Mouse (Mus musculus): ENCODE results near the gene Chadl.
"Not testable (repeated sequence)": the region's sequence is repeated elsewhere in the genome, so short reads cannot be mapped to it uniquely, and the experiment has no call there.

The Chadl gene

DNA sequence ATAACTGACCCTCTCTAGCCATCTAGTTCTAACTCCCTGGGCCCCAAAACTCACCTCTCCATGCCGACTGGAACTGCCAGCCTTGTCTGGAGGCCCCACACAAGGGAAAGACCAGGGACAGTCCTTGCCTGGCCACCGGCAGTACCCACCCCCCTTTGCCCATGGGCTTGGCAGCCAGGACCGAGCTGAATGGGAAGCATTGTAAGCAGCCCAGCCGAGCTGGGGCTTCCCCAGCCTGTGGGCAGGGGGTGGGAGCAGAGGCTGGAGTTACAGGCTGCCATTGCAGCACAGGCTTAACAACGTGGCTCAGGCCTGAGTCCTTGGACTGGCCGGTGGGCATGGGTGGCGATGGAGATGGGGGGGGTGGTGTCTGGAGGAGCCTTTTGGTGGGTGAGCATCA, at the start of gene Chadl:
Chadl (minus strand) TSS at position 113 of the 400 bp plus-strand sequence.
- no peak for DNase-seq

GRCm38 (mm10) chr15:81745601-81746114, 48.6 kb upstream of the Chadl start:
- peak; percentile 67 to 68 for DNase-seq

DNA sequence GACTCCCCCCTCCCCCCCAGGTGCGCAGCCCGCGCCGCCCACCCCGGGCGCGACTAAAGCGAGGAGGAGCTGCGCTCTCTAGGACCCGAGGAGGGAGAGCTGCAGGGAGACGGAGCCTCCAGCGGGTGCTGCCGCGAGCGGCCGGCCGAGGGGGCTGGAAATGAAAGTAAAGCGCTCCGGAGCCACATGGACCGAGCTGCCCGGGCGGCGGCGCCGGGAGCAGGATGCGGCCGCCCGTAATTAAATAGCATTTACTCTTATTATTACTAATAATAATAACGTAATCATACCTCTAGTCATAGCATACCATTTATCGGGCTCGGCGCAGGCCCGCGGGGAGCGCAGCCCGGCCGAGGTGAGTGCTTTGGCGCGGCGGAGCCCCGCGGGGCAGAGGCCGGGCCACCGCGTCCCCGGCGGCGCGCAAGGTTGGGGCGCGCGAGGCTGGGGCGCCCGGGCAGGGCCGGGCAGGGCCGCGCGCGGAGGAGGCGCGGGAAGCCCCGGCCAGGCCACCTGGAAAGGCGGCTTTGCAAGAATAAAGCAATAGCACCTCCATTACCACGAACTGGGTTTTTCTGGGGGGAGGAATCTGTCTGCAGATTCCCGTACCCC, 48.0 kb upstream of the Chadl start, which contains the start of the genes Zc3h7b and Rangap1:
Zc3h7b (plus strand) TSS at position 66 of the 609 bp plus-strand sequence.
Rangap1 (minus strand) TSS at position 539 of the 609 bp plus-strand sequence.
- DNase-seq = peak; percentile 72 to 74

DNA sequence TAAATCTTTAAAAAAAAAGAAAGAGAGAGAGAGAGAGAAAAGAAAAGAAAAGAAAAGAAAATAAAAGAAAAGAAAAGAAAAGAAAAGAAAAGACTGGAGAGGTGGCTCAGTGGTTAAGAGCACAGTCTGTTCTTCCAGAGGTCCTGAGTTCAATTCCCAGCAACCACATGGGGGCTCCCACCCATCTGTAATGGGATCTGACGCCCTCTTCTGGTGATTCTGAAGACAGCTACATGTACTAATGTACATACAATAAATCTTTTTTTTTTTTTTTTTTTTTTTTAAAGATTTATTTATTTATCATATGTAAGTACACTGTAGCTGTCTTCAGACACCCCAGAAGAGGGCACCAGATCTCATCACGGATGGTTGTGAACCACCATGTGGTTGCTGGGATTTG, 45.3 kb upstream of the Chadl start:
- peak; percentile 9 to 29 for DNase-seq

GRCm38 (mm10) chr15:81739924-81740323, 42.8 kb upstream of the Chadl start:
- no peak for DNase-seq

DNA sequence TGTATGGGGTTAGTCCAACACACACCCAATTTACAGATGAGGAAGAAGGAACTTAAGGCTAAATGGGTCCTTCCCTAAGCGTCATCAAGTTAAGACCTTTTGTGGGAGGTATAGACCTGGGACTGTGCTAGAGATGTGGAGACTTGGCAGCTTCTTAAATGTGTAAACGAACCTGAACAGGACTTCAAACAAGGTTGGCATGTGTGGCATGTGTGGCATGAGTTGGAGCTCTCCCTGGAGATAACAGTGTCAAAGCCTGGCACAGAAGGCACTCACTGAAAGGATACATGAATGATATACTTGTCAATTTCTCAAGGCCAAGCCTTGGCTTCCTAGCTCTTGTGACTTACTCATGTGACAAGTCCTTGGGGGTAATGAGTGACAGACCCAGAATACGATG, 42.2 kb upstream of the Chadl start:
- no peak for DNase-seq

DNA sequence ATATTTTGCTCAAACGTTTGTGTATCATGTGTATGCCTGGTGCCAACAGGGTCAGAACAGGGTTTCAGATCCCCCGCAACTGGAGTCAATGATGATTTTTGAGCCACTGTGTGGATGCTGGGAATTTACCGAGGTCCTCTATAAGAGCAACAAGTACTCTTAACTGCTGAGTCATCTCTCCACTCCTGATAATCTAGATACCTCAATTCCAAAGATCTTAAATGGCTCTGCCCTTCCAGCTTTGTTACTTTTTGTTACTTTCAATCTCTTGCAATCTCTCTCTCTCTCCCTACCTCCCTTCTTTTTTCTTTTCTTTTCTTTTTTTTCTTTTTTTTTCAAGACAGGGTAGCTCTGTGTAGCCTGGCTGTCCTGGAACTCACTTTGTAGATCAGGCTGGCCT, 38.0 kb upstream of the Chadl start:
- DNase-seq = no peak

DNA sequence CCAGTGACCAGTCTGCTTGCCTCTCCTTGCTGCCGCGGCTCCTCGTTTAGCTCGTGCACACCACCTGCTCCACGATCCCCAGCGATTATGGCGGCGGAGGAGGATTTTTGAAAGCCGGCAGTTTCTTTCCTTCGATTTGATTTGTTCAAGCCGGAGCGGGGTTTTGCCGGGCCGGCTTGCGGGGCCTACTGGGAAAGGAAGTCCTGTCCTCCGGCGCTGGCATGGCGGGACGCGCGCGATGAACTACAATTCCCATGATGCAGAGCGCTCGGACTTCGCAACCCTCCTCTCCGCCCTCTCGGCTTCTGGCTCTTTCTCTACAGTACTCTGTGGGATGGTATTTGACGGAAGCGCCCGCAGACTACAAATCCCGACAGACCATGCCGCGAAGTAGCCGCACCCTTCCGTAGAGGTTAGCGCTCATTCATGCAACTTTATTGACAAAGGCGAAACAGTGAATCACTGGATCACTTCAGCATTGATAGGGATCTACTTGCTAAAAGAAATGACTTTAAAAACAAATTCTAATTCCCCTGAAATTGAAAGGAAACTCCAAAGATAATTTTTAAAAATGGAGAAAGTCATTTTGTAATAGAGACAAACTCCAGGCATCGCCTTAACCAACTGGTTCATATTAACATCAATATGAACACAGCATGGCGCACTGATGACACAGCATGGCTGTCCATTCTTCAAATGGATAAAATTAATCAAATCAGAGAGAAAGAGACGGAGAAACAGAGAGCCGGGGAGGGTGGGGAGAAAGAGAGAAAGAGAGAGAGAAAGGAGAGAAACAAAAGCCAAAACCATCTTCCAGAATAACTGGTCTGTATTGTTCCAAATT, 32.9 kb upstream of the Chadl start:
- DNase-seq = peak; percentile 95 to 96

DNA sequence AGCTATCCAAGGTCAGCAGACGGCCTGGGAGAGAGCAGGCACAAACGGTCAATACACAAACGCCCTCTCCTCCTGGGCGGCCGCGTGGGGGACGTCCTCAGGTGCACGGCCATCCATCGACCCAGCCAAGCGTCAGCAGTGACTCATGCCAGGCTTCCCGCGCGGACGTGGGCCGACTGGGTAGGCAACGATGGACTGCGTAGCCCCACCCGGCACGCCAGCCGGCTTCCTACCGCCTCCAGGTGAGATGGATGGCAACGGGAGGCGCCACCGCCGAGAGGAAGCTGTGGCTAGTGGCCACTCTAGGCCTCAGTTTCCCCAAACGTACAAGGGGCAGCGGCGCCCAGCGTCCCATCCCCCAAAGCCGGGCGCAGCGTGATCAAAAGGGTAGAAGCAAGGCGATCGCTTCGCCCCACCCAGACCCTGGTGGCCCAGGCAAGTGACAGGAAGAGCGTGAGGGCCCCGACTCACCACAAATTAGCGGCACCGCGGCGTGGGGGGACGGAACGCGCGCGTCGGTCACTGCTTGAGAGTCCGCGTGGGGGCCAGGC, 32.2 kb upstream of the Chadl start:
- DNase-seq = peak; percentile 35 to 45

DNA sequence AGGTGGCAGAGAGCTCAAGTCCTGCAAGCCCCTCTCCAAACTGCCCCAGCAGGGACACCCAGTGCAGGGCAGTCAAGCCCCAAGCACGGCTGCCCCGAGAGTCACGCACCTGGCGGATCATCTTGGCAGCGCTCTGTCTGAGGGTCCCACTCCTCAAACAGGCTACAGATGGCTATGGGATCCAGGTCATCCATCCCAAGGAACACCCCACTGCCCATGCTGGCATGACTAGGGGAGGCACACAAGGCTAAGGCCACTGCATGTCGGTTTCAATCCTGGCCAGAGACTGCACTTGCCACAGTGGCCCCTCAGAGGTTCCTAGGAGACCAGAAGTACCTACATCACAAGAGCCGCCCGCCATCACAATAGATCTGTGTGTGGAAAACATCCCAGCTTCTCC, 28.9 kb upstream of the Chadl start:
- DNase-seq = no peak

DNA sequence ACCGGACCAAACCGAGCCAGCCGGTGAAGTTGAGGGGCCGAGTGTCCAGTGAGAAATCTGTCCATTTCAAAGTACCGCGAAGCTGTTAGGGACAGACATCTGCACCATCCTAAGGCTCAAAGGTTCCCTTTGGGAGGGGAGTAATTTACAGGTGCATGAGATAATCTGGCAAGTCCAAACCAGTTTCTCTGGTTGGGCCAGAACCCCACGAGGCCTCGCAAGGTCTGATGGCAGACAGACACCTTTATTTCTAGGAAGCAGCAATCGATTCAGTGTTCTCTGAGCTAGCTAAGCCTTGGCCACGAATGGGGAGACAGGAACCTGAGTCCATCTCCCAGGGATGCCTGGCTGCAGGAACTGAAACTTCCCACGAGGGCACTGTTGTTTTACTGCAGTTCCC, 26.6 kb upstream of the Chadl start:
- no peak for DNase-seq

DNA sequence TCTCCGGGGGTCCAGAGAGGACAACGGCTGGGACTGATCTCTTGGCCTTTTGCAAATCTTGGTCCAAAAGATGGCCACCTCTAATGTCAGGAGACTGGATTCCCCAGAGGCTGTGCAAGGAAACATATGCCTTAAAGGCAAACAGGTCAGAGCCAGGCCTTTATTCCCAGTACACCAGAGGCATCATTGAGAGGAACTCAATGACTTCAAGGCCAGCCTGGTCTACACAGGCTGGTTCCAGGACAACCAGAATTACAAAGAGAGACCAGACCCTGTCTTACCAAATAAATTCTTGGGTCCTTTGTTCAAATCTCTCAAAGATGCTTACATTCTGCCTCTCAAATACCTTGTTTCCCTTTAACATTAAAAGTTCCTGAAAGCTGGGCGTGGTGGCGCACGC, 25.3 kb upstream of the Chadl start:
- no peak for DNase-seq

- no peak for DNase-seq
Observed at GRCm38 (mm10) chr15:81719139-81719531, 22.0 kb upstream of the Chadl start.

DNA sequence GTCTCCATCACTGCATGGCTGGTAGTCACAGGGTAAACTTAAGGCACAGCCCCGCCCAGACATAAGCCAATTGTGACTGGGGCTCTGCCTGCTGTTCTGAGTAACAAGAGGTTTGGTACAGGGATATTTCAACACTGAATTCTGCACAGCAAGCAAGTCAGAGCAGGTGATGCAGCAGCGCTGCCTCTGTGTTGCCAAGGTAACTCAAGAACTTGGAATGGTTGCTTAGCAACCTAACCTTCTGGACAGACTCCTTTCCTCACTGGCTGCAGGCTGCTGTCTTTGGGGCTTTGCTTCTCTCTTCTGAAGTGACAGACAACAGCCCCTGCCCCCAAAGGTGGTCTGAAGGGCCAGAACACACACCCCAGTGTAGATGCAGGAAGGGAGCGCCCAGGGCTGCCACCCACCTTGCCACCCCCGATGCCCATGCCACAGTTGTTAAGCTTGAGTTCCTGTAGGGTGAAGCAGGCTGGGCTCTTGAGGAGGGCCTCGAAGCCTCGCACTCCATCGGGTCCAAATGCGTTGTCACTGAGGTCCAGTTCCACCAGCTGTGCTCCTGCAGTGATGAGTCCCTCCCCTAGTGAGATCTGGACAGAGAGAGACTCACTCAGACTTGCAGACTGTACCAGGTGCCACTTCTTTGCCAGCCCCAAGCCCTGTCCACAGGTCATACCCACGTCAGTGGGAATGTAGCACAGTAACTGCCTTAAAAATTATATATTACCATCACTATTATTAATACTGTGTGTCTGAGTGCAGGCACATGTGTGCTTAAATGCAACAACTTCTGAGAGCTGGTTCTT, 21.4 kb upstream of the Chadl start:
- DNase-seq = no peak

DNA sequence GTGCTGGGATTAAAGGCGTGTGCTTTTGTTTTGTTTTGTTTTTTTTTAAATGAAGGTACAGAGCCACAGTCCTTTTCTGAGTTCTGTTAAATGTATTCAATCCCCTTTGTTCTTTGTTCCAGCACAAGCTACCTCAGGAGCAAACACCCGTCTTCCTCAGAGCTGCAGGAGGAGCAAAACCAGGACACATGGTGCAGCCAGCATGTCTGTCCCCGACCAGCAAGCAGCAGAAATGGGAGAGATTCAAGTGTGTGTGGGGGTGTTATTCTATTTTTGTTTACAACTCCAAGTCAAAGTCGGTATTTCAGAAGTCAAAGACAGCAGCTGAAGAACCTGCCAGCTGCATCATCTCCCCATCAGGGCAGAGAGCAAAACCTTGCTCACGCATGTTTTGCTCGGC, 16.7 kb upstream of the Chadl start:
- no peak for DNase-seq

- DNase-seq = no peak
Observed at GRCm38 (mm10) chr15:81710801-81711200, 13.7 kb upstream of the Chadl start.

DNA sequence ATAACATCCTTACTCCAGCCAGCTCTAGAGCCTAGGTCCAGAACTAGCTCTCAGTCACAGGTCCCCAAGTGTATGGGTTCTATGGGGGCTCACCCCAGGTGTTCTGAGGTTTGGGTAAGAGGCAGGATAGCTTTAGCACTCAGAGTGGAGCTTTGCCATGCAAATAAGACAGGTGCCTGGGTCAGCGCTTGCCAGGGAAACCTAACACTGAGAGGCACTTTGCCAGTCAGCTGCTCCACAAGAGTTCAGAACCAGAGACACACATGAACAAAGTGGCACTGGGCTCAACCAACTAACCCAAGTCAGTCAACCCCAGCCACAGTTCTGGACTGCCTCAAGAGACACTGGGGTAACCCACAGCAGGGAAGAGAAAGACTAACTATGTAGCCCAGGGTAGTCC, 12.6 kb upstream of the Chadl start:
- no peak for DNase-seq

DNA sequence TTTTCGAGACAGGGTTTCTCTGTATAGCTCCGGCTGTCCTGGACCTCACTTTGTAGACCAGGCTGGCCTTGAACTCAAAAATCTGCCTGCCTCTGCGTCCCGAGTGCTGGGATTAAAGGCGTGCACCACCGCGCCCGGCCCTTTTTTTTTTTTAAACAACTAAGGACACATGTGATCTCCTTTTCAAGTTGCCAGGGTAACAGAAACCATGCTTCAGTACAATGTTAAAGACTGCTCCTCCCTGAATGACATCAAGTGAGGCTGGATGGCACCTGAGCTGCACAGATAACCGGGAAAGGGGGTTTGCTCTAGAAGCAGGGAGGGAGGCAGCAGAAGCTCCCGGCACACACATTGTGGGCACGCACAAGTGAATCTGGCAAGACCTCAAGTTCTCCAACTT, 11.9 kb upstream of the Chadl start:
- no peak for DNase-seq

GRCm38 (mm10) chr15:81703094-81703489, 6.0 kb upstream of the Chadl start:
- DNase-seq = no peak

GRCm38 (mm10) chr15:81702306-81703093, 5.4 kb upstream of the Chadl start:
- no peak for DNase-seq

GRCm38 (mm10) chr15:81701350-81701749, 4.3 kb upstream of the Chadl start:
- not testable (repeated sequence) for DNase-seq

- no peak for DNase-seq
Observed at GRCm38 (mm10) chr15:81700601-81701000, 3.5 kb upstream of the Chadl start.

Measured in B cell, adult 2 months (primary cell).